Mouse (Mus musculus) midbrain, postnatal 0 days (tissue): ENCODE measurements around the gene Gnat1. TPM values are rescaled to one million over a fixed set of nuclear protein-coding genes. Genes with fewer than 3 reads are reported as not detected.

ENCODE experiments used
- ATAC-seq: fragments of 200-750 bp; cut with Nextera tagmentation; 2 replicates; pipeline ENCODE4 v1.8.0; 2017; ENCODE audit warnings: moderate number of reproducible peaks, mild to moderate bottlenecking, moderate TSS enrichment, moderate library complexity; ENCODE audit not compliant: low FRiP score
- DNase-seq: peaks from one replicate; pipeline ENCODE4 v3.0.0-alpha.2; 2015; ENCODE audit warnings: low spot score
- H3K27ac ChIP-seq: fragments of 300-500 bp; sonication (generic); 2 replicates; pipeline ENCODE4 v1.5.1; 2014; ENCODE audit warnings: low read depth, mild to moderate bottlenecking, low read length, mixed read lengths
- H3K27me3 ChIP-seq: fragments of 300-500 bp; sonication (generic); 2 replicates; pipeline ENCODE4 v1.6.1; 2014; ENCODE audit warnings: low read length, control low read depth, mixed read lengths; ENCODE audit not compliant: insufficient read depth
- H3K36me3 ChIP-seq: fragments of 300-500 bp; sonication (generic); 2 replicates; pipeline ENCODE4 v1.6.1; 2014; ENCODE audit warnings: low read length, control low read depth, mixed read lengths; ENCODE audit not compliant: insufficient read depth
- H3K4me1 ChIP-seq: fragments of 300-500 bp; sonication (generic); 2 replicates; pipeline ENCODE4 v1.6.1; 2014; ENCODE audit warnings: mild to moderate bottlenecking, control low read depth, antibody characterized with exemption, low read length, mixed read lengths; ENCODE audit not compliant: insufficient read depth
- H3K4me2 ChIP-seq: fragments of 300-500 bp; sonication (generic); 2 replicates; pipeline ENCODE4 v1.6.1; 2014; ENCODE audit warnings: low read depth, mild to moderate bottlenecking, low read length, mixed read lengths; ENCODE audit not compliant: poor library complexity, severe bottlenecking
- H3K4me3 ChIP-seq: fragments of 300-500 bp; sonication (generic); 2 replicates; pipeline ENCODE4 v1.5.1; 2014; ENCODE audit warnings: low read depth, mild to moderate bottlenecking, low read length, moderate library complexity
- H3K9ac ChIP-seq: fragments of 300-500 bp; sonication (generic); replicated peaks from 2 replicates; pipeline ENCODE4 v1.6.1; 2014; ENCODE audit warnings: mild to moderate bottlenecking, low read length, moderate library complexity, mixed read lengths; ENCODE audit not compliant: poor library complexity, severe bottlenecking
- H3K9me3 ChIP-seq: fragments of 300-500 bp; sonication (generic); 2 replicates; pipeline ENCODE4 v1.6.1; 2016; ENCODE audit warnings: low read length, control low read depth
- CTCF ChIP-seq: IDR thresholded peaks from 2 replicates; pipeline ENCODE4 v1.5.1; 2016; ENCODE audit warnings: antibody characterized with exemption, mild to moderate bottlenecking
- WGBS: fragments of 180-500 bp; shearing (Covaris S2); extraction: QIAGEN DNeasy Blood & Tissue Kit; methylation state at CpG from one replicate; pipeline ENCODE4 v1.1.7; 2014; 5-methylcytosine and 5-hydroxymethylcytosine counted together
- polyA plus RNA-seq: library from polyadenylated mRNA; unstranded; fragments of >200 nt; fragmentation: Nextera tagmentation; extraction: Ambion mirVana; gene quantifications from 2 replicates; pipeline ENCODE4 v1.2.1, GENCODE M21; 2015
- total RNA-seq: library from RNA; depleted of rRNA; stranded (reverse); fragments of >200 nt; gene quantifications from 2 replicates; pipeline ENCODE4 v1.2.3, GENCODE M21; 2014

Gnat1 gene
- total and polyA plus RNA-seq, 2 experiments from 2014 or later, result 0.55 to 2.6 TPM

- H3K4me1 ChIP-seq, result peaks cover 49% of the 10 kb centered on the region
- no peak for TF ChIP-seq CTCF
- peak overlapping the region; percentile 87 for H3K9ac ChIP-seq
- 13% methylated on average over 6 of the region's 6 CpGs for WGBS
- no peaks in the 10 kb centered on the region for H3K9me3 ChIP-seq
- no peaks in the 10 kb centered on the region for H3K27me3 ChIP-seq
- no peaks in the 10 kb centered on the region for H3K36me3 ChIP-seq
- DNase-seq, result peak; percentile 68
- H3K4me2 ChIP-seq, result peak overlapping the region; percentile 98
- no peak for ATAC-seq
- H3K27ac ChIP-seq, result peak overlapping the region; percentile 95
- peak overlapping the region; percentile 80 for H3K4me3 ChIP-seq
Observed at GRCm38 (mm10) chr9:107632478-107632877, 47.0 kb downstream of the Gnat1 start.

DNA sequence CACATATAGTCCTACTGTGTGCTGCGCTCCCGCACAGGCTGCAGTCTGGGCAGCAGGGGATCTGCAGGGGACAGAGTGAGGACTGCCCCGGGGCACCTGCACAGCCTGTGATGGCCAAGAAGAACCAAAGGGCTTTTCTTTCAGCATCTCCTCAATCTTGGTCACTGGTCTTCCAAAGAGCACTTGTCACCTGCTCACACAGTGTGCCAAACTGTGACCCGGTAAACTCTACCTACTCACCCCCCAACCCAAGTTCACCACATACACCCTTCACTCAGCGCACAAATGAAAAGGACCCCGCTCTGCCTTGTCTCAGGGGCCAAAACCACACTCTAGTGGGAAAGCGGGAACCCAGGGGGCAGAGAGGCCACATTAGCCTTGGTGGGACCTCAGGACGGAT, 47.7 kb downstream of the Gnat1 start:
- Histone ChIP-seq H3K27me3 (no peaks in the 10 kb centered on the region), H3K4me1 (peaks cover 51% of the 10 kb centered on the region), H3K4me3 (peak overlapping the region; percentile 80; the same call in 1 of the 2 replicates), H3K9me3 (no peaks in the 10 kb centered on the region), H3K36me3 (no peaks in the 10 kb centered on the region), H3K4me2 (peak overlapping the region; percentile 98), H3K9ac (peak overlapping the region; percentile 87; the same call in 1 of the 2 replicates), H3K27ac (peak overlapping the region; percentile 95)
- TF ChIP-seq CTCF, result no peak
- ATAC-seq (no peak), DNase-seq (no peak)
- WGBS, result 60% methylated on average over 8 of the region's 8 CpGs

GRCm38 (mm10) chr9:107631311-107631826, 48.1 kb downstream of the Gnat1 start:
- no peak for ATAC-seq
- H3K9me3 ChIP-seq, result no peaks in the 10 kb centered on the region
- peak overlapping the region; percentile 95 for H3K27ac ChIP-seq
- no peak overlapping the region for H3K9ac ChIP-seq
- no peak for TF ChIP-seq CTCF
- H3K4me3 ChIP-seq, result peak overlapping the region; percentile 80; the same call in 1 of the 2 replicates
- WGBS, result 20% methylated on average over 9 of the region's 9 CpGs
- peak overlapping the region; percentile 98; the same call in 1 of the 2 replicates for H3K4me2 ChIP-seq
- no peak for DNase-seq
- no peaks in the 10 kb centered on the region for H3K36me3 ChIP-seq
- H3K27me3 ChIP-seq, result no peaks in the 10 kb centered on the region
- H3K4me1 ChIP-seq, result peaks cover 55% of the 10 kb centered on the region

DNA sequence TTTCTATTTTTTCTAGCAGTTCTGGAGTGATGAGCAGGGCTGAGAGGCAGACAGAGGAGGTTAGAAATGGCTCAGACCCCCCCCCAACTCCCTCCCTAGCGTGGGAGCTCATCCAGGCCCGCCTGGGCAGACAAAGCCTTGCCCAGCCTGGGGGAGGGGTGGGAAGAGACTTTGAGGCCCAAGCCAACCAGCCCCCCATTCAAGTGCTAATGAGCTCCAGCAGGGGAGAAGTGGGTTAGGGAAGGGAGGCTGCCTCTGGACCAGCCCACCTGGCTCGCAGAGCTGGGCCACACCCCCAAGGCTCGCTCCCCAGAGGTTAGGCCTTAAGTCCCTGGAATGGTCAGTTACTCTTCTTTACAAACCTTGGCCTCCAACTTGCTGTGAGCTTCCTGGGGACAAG, 48.9 kb downstream of the Gnat1 start:
- H3K4me2 ChIP-seq, result peak overlapping the region; percentile 34
- peaks cover 56% of the 10 kb centered on the region for H3K4me1 ChIP-seq
- H3K36me3 ChIP-seq, result no peaks in the 10 kb centered on the region
- peak; percentile 84 for DNase-seq
- H3K9me3 ChIP-seq, result no peaks in the 10 kb centered on the region
- H3K27me3 ChIP-seq, result no peaks in the 10 kb centered on the region
- 7% methylated on average over 4 of the region's 4 CpGs for WGBS
- TF ChIP-seq CTCF, result no peak
- H3K4me3 ChIP-seq, result no peak overlapping the region
- H3K9ac ChIP-seq, result peak overlapping the region; percentile 42; the same call in 1 of the 2 replicates
- H3K27ac ChIP-seq, result peak overlapping the region; percentile 95
- ATAC-seq, result peak; percentile 11; the same call in 1 of the 2 replicates

DNA sequence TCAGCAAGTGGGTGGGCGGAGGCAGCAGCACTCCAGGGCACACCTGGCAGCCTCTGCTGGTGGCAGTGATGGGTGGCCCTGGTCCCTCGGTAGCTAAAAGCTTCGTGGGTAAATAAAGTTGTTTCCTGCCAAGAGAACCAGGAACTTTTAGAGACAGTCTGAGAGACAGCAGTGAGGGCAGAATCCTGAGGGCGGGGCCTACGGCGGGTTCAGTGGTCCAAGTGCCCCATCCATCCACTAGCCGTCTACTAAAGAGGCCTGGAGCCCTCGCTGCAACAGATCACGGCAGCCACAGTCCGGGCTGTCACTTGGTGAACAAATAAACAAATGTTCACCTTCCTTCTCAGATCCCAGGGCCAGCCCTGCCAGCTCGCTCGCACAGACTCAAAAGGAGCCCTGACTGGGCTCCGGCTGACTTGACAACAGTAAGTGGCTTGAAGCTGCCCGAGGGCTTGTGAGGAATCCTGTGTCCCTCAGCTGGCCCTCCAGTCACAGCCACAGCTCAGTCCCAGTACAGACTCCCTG, 49.5 kb downstream of the Gnat1 start:
- WGBS, result 8% methylated on average over 14 of the region's 14 CpGs

GRCm38 (mm10) chr9:107629411-107629730, 50.1 kb downstream of the Gnat1 start:
- DNase-seq, result no peak
- peak overlapping the region; percentile 95 for H3K27ac ChIP-seq
- no peak overlapping the region for H3K4me3 ChIP-seq
- no peaks in the 10 kb centered on the region for H3K27me3 ChIP-seq
- ATAC-seq, result no peak
- H3K36me3 ChIP-seq, result peaks cover 7% of the 10 kb centered on the region; the same call in 1 of the 2 replicates
- TF ChIP-seq CTCF, result no peak
- H3K9me3 ChIP-seq, result no peaks in the 10 kb centered on the region
- peaks cover 56% of the 10 kb centered on the region for H3K4me1 ChIP-seq
- H3K9ac ChIP-seq, result no peak overlapping the region
- 29% methylated on average over 4 of the region's 4 CpGs for WGBS
- H3K4me2 ChIP-seq, result peak overlapping the region; percentile 34; the same call in 1 of the 2 replicates

More for the DNA sequence above, 49.5 kb downstream of the Gnat1 start:
- TF ChIP-seq CTCF, result no peak
- no peaks in the 10 kb centered on the region for H3K9me3 ChIP-seq
- DNase-seq (peak; percentile 67), ATAC-seq (0 out of 2 replicates have a peak, but pooled peaks have one; percentile 5)
- H3K27ac ChIP-seq, result peak overlapping the region; percentile 95
- H3K4me1 ChIP-seq, result peaks cover 56% of the 10 kb centered on the region
- H3K27me3 ChIP-seq, result no peaks in the 10 kb centered on the region
- peak overlapping the region; percentile 34 for H3K4me2 ChIP-seq
- H3K4me3 ChIP-seq, result no peak overlapping the region
- peak overlapping the region; percentile 42; the same call in 1 of the 2 replicates for H3K9ac ChIP-seq
- H3K36me3 ChIP-seq, result peaks cover 5% of the 10 kb centered on the region; the same call in 1 of the 2 replicates
